25 mouse cellular contexts compared by ENCODE assay signal in the genomic region with DNA sequence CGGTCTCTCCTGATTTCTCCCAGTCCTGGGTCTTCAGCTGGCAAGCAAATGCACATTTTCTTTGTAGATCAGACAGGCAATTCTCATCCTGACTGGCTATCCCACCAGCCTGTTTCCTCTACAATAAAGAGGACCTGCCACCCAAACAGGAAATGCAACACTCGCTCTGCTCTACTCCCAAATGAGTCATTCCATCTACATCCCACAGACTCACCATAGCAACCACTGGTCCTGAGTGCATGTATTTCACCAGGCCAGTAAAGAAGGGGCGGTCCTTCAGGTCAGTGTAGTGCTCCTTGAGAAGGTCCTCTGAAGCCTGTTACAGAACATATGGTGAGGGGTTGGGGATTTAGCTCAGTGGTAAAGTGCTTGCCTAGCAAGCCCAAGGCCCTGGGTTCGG. TPM values are rescaled to one million over a fixed set of nuclear protein-coding genes. Genes with fewer than 3 reads are reported as not detected.
DNase-seq lines count a peak whose midpoint lies in the region; ATAC-seq and TF ChIP-seq lines count a peak whose summit lies in the region.
"Had no signal": no experiment of that assay in that cellular context is flagged by ENCODE, and none has a peak within 500 bp of the region (broad histone marks: within the 10 kb centered on the region; RNA-seq: fewer than 3 reads in every experiment).

No protein-coding gene starts in this region.

- no peak for ATAC-seq in intestine, postnatal 0 days
- no peak for ATAC-seq in intestine, embryonic 15.5 days
- no peak for ATAC-seq in liver, embryonic 11.5 days (replicated peaks; ENCODE audit: low FRiP score)
- no peak for ATAC-seq in liver, embryonic 12.5 days
- ATAC-seq: forebrain, embryonic 14.5 days; hindbrain, postnatal 0 days; midbrain, embryonic 16.5 days had no signal

- TF ChIP-seq CTCF in intestine, postnatal 0 days (IDR thresholded peaks at IDR 0.05; ENCODE audit: low read depth): no peak

- H3K4me1 ChIP-seq in intestine, postnatal 0 days (replicated peaks; ENCODE audit: control insufficient read depth, insufficient read depth, low read length): no peaks in the 10 kb centered on the region
- 0 out of 2 replicates have a peak, but pooled peaks cover 4% of the 10 kb centered on the region for H3K4me1 ChIP-seq in intestine, embryonic 15.5 days (replicated peaks)
- 0 out of 2 replicates have a peak, but pooled peaks cover 2% of the 10 kb centered on the region for H3K4me1 ChIP-seq in liver, embryonic 11.5 days (replicated peaks; ENCODE audit: control insufficient read depth, insufficient read depth, low read length)
- H3K4me1 ChIP-seq in liver, embryonic 12.5 days: peaks cover 21% of the 10 kb centered on the region

- H3K36me3 ChIP-seq in intestine, postnatal 0 days (ENCODE audit: control insufficient read depth, insufficient read depth): peaks cover 51% of the 10 kb centered on the region
- peaks cover 26% of the 10 kb centered on the region; the same call in 1 of the 2 replicates for H3K36me3 ChIP-seq in intestine, embryonic 15.5 days
- H3K36me3 ChIP-seq in liver, embryonic 11.5 days (ENCODE audit: control insufficient read depth, insufficient read depth, low read length): peaks cover 58% of the 10 kb centered on the region
- peaks cover 81% of the 10 kb centered on the region for H3K36me3 ChIP-seq in liver, embryonic 12.5 days

- peak; percentile 5 for DNase-seq in Muller cell, postnatal 12 days (ENCODE audit: inconsistent ontology term)
- peak; percentile 27 for DNase-seq in lung, postnatal 10 days
- DNase-seq in liver, embryonic 11.5 days (ENCODE audit: low spot score): no peak
- no peak for DNase-seq in adrenal gland, postnatal 10 days
- DNase-seq: adrenal gland, postnatal 36 days; B cell, adult 2 months; cerebellum, adult 18-20 months; cerebellum, postnatal 25 days; gastrocnemius, adult 2 months; heart, adult 18-20 months; heart, postnatal 10 days; kidney, adult 11 months; thymus, adult 2 months; thymus, postnatal 4 days had no signal

- no peaks in the 10 kb centered on the region for H3K9me3 ChIP-seq in intestine, postnatal 0 days (ENCODE audit: control insufficient read depth)
- H3K9me3 ChIP-seq in intestine, embryonic 15.5 days: no peaks in the 10 kb centered on the region
- H3K9me3 ChIP-seq in liver, embryonic 11.5 days (ENCODE audit: control insufficient read depth, low read length): no peaks in the 10 kb centered on the region
- no peaks in the 10 kb centered on the region for H3K9me3 ChIP-seq in liver, embryonic 12.5 days (replicated peaks)
- H3K9me3 ChIP-seq: heart, embryonic 12.5 days; kidney, embryonic 15.5 days; liver, embryonic 15.5 days had no signal

- no peak overlapping the region for H3K4me3 ChIP-seq in intestine, postnatal 0 days (ENCODE audit: low read depth, low read length)
- no peak overlapping the region for H3K4me3 ChIP-seq in intestine, embryonic 15.5 days (replicated peaks)
- no peak overlapping the region for H3K4me3 ChIP-seq in liver, embryonic 11.5 days (ENCODE audit: low read depth, low read length)
- no peak overlapping the region for H3K4me3 ChIP-seq in liver, embryonic 12.5 days
- H3K4me3 ChIP-seq: gastrocnemius, adult 2 months; heart, embryonic 12.5 days; kidney, embryonic 15.5 days; left cerebral cortex, adult 2 months; liver, embryonic 15.5 days had no signal

- WGBS in intestine, postnatal 0 days: 83% methylated on average over 4 of the region's 4 CpGs
- 87% methylated on average over 4 of the region's 4 CpGs for WGBS in intestine, embryonic 15.5 days
- 83% methylated on average over 4 of the region's 4 CpGs for WGBS in liver, embryonic 11.5 days
- 79% methylated on average over 4 of the region's 4 CpGs for WGBS in liver, embryonic 12.5 days (ENCODE audit: insufficient replicate concordance)

- no peaks in the 10 kb centered on the region for H3K27me3 ChIP-seq in intestine, postnatal 0 days (replicated peaks; ENCODE audit: control insufficient read depth, insufficient read depth, low read length)
- no peaks in the 10 kb centered on the region for H3K27me3 ChIP-seq in intestine, embryonic 15.5 days (replicated peaks)
- H3K27me3 ChIP-seq in liver, embryonic 11.5 days (replicated peaks; ENCODE audit: control insufficient read depth, insufficient read depth, low read length): no peaks in the 10 kb centered on the region
- no peaks in the 10 kb centered on the region for H3K27me3 ChIP-seq in liver, embryonic 12.5 days (replicated peaks)
- H3K27me3 ChIP-seq: heart, embryonic 12.5 days; kidney, embryonic 15.5 days; liver, embryonic 15.5 days had no signal

- no peak overlapping the region for H3K9ac ChIP-seq in intestine, postnatal 0 days (ENCODE audit: low read depth, low read length)
- H3K9ac ChIP-seq in intestine, embryonic 15.5 days: no peak overlapping the region
- no peak overlapping the region for H3K9ac ChIP-seq in liver, embryonic 11.5 days (ENCODE audit: low read depth, low read length)
- no peak overlapping the region for H3K9ac ChIP-seq in liver, embryonic 12.5 days
- H3K9ac ChIP-seq: heart, embryonic 12.5 days; kidney, embryonic 15.5 days; liver, embryonic 15.5 days had no signal

- no peak overlapping the region for H3K4me2 ChIP-seq in intestine, postnatal 0 days (replicated peaks; ENCODE audit: low read depth)
- no peak overlapping the region for H3K4me2 ChIP-seq in intestine, embryonic 15.5 days (replicated peaks)
- no peak overlapping the region for H3K4me2 ChIP-seq in liver, embryonic 11.5 days
- no peak overlapping the region for H3K4me2 ChIP-seq in liver, embryonic 12.5 days
- H3K4me2 ChIP-seq: heart, embryonic 12.5 days; kidney, embryonic 15.5 days; liver, embryonic 15.5 days had no signal

- 0 out of 2 replicates have a peak overlapping the region, but pooled peaks have one; percentile 21 for H3K27ac ChIP-seq in intestine, postnatal 0 days (ENCODE audit: low read depth, low read length)
- H3K27ac ChIP-seq in intestine, embryonic 15.5 days: no peak overlapping the region
- no peak overlapping the region for H3K27ac ChIP-seq in liver, embryonic 11.5 days (ENCODE audit: low read depth, low read length)
- no peak overlapping the region for H3K27ac ChIP-seq in liver, embryonic 12.5 days
- H3K27ac ChIP-seq: hindbrain, postnatal 0 days; kidney, embryonic 15.5 days; left cerebral cortex, adult 2 months; liver, embryonic 15.5 days; stomach, postnatal 0 days had no signal

RNA-seq across cellular contexts. Expression of gene Gm20390, which starts 5.1 kb away (rescaled TPM):
- polyA plus RNA-seq in intestine, postnatal 0 days (2015; fragmentation: Nextera tagmentation; extraction: Ambion mirVana): 228 and 239 TPM in 2 replicates
- polyA plus RNA-seq in intestine, embryonic 15.5 days (2015; fragmentation: Nextera tagmentation; extraction: Ambion mirVana): 432 and 477 TPM in 2 replicates
- 393 TPM in 2 replicates for polyA plus RNA-seq in liver, embryonic 11.5 days (2014; fragmentation: Nextera tagmentation; extraction: Ambion mirVana)
- 10 to 100 TPM; 64.2 to 75.0 TPM for total RNA-seq in adrenal gland, postnatal 10 days (2021)
- polyA plus RNA-seq in liver, embryonic 12.5 days (2016; fragmentation: Nextera tagmentation; extraction: Ambion mirVana): 264 and 272 TPM in 2 replicates

RNA-seq across cellular contexts. Expression of gene Nme1, which starts 5.3 kb away (rescaled TPM):
- 132 and 146 TPM in 2 replicates for polyA plus RNA-seq in intestine, postnatal 0 days (2015; fragmentation: Nextera tagmentation; extraction: Ambion mirVana)
- 162 and 174 TPM in 2 replicates for polyA plus RNA-seq in intestine, embryonic 15.5 days (2015; fragmentation: Nextera tagmentation; extraction: Ambion mirVana)
- polyA plus RNA-seq in liver, embryonic 11.5 days (2014; fragmentation: Nextera tagmentation; extraction: Ambion mirVana): 315 and 317 TPM in 2 replicates
- 10 to 100 TPM; 42.4 to 49.2 TPM for total RNA-seq in adrenal gland, postnatal 10 days (2021)
- polyA plus RNA-seq in liver, embryonic 12.5 days (2016; fragmentation: Nextera tagmentation; extraction: Ambion mirVana): 195 and 224 TPM in 2 replicates

RNA-seq across cellular contexts. Expression of gene Nme2, which starts 7.0 kb away (rescaled TPM):
- 370 and 400 TPM in 2 replicates for polyA plus RNA-seq in intestine, postnatal 0 days (2015; fragmentation: Nextera tagmentation; extraction: Ambion mirVana)
- polyA plus RNA-seq in intestine, embryonic 15.5 days (2015; fragmentation: Nextera tagmentation; extraction: Ambion mirVana): 311 and 348 TPM in 2 replicates
- 112 and 142 TPM in 2 replicates for polyA plus RNA-seq in liver, embryonic 11.5 days (2014; fragmentation: Nextera tagmentation; extraction: Ambion mirVana)
- 100 to 1,000 TPM; 550 to 566 TPM for total RNA-seq in adrenal gland, postnatal 10 days (2021)
- 76.4 and 76.8 TPM in 2 replicates for polyA plus RNA-seq in liver, embryonic 12.5 days (2016; fragmentation: Nextera tagmentation; extraction: Ambion mirVana)

RNA-seq across cellular contexts. Expression of gene Spag9, which starts 32.9 kb away (rescaled TPM):
- polyA plus RNA-seq in intestine, postnatal 0 days (2015; fragmentation: Nextera tagmentation; extraction: Ambion mirVana): 64.1 and 72.3 TPM in 2 replicates
- polyA plus RNA-seq in intestine, embryonic 15.5 days (2015; fragmentation: Nextera tagmentation; extraction: Ambion mirVana): 30.7 and 31.5 TPM in 2 replicates
- 19.5 and 24.6 TPM in 2 replicates for polyA plus RNA-seq in liver, embryonic 11.5 days (2014; fragmentation: Nextera tagmentation; extraction: Ambion mirVana)
- 100 to 1,000 TPM; 107 to 125 TPM for total RNA-seq in adrenal gland, postnatal 10 days (2021)
- polyA plus RNA-seq in liver, embryonic 12.5 days (2016; fragmentation: Nextera tagmentation; extraction: Ambion mirVana): 18.0 and 19.6 TPM in 2 replicates

Comparison
In these comparisons a context has a peak if more than half of its experiments do, and no peak if none do; other contexts are left out.
1. DNase-seq: peak in Muller cell, postnatal 12 days (single experiment) and lung, postnatal 10 days (single experiment); none in liver, embryonic 11.5 days (single experiment) and adrenal gland, postnatal 10 days (single experiment).